28 mouse cellular contexts compared by ENCODE assay signal in the genomic region with DNA sequence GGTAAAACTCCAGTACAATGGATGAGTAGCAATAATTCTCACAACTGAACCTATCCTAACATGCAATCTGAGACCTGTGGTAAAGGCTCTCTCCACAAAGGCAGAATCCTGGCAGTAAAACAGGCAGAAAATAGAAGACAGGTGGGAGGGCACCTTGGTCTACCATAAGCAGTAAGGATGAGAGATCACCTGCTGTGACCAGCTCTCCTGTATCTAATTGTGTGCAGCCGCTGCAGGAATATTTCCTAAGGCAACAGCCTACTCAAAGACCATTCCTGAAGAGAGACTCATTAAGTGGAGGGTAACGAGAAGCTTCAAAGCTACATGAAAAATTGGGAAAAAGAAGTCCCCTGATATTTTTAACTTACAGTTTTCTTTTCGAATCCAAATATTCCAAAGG.
A peak's percentile ranks its signal among the peaks of the same experiment; 100 is the strongest.
DNase-seq lines count a peak whose midpoint lies in the region; ATAC-seq lines count a peak whose summit lies in the region.
"Had no signal": no experiment of that assay in that cellular context is flagged by ENCODE, and none has a peak within 500 bp of the region (broad histone marks: within the 10 kb centered on the region; RNA-seq: fewer than 3 reads in every experiment).

No protein-coding gene starts in this region.

- H3K27ac ChIP-seq in hindbrain, embryonic 15.5 days (replicated peaks), result no peak overlapping the region
- no peak overlapping the region for H3K27ac ChIP-seq in hindbrain, embryonic 16.5 days (ENCODE audit: low read depth, low read length)
- H3K27ac ChIP-seq in heart, embryonic 10.5 days, result no peak overlapping the region
- H3K27ac ChIP-seq: embryonic facial prominence, embryonic 10.5 days; embryonic facial prominence, embryonic 13.5 days; forebrain, embryonic 12.5 days; gastrocnemius, adult 2 months; heart, embryonic 15.5 days; hindbrain, embryonic 10.5 days; hindbrain, embryonic 13.5 days had no signal

- ATAC-seq in cerebellum, adult (ENCODE audit: insufficient number of reproducible peaks, low FRiP score, low TSS enrichment), result 0 out of 2 replicates have a peak, but pooled peaks have one; percentile 36
- ATAC-seq in hindbrain, embryonic 15.5 days (ENCODE audit: low FRiP score, low read depth), result 0 out of 2 replicates have a peak, but pooled peaks have one; percentile 34
- ATAC-seq in hindbrain, embryonic 16.5 days, result no peak
- ATAC-seq: activated CD4-positive, CD25-positive, alpha-beta regulatory T cell, adult 4 months; forebrain, postnatal 0 days; intestine, postnatal 0 days had no signal

- WGBS in hindbrain, embryonic 15.5 days, result 87% methylated on average over 3 of the region's 3 CpGs
- 84% methylated on average over 3 of the region's 3 CpGs for WGBS in hindbrain, embryonic 16.5 days
- 84% methylated on average over 3 of the region's 3 CpGs for WGBS in heart, embryonic 10.5 days

- H3K36me3 ChIP-seq in hindbrain, embryonic 15.5 days, result no peaks in the 10 kb centered on the region
- H3K36me3 ChIP-seq in hindbrain, embryonic 16.5 days (ENCODE audit: control insufficient read depth, insufficient read depth, low read length), result no peaks in the 10 kb centered on the region
- no peaks in the 10 kb centered on the region for H3K36me3 ChIP-seq in heart, embryonic 10.5 days
- H3K36me3 ChIP-seq: embryonic facial prominence, embryonic 10.5 days; embryonic facial prominence, embryonic 13.5 days; heart, embryonic 12.5 days; heart, embryonic 15.5 days had no signal

- no peak for DNase-seq in cerebellum, adult 11 months
- peak; percentile 14 to 52 for DNase-seq in cerebellum, postnatal 14 days
- no peak for DNase-seq in cerebellum, adult 18-20 months
- DNase-seq in brain, adult 2 months (ENCODE audit: low read depth, low spot score), result peak; percentile 7
- no peak for DNase-seq in heart, embryonic 10.5 days (ENCODE audit: low spot score)
- DNase-seq: adrenal gland, adult 8-10 months; adrenal gland, postnatal 25 days; embryo, embryonic 11 days; forebrain, postnatal 0 days; gastrocnemius, adult 2 months; gastrocnemius, postnatal 14 days; heart, adult 11 months; heart, postnatal 10 days; heart, postnatal 36 days; kidney, adult 2 months had no signal

- H3K4me3 ChIP-seq in hindbrain, embryonic 15.5 days, result no peak overlapping the region
- H3K4me3 ChIP-seq in hindbrain, embryonic 16.5 days (ENCODE audit: low read length), result no peak overlapping the region
- no peak overlapping the region for H3K4me3 ChIP-seq in heart, embryonic 10.5 days
- H3K4me3 ChIP-seq: embryonic facial prominence, embryonic 10.5 days; embryonic facial prominence, embryonic 13.5 days; erythroblast, embryonic 14.5 days; forebrain, embryonic 12.5 days; gastrocnemius, adult 2 months; heart, embryonic 12.5 days; heart, embryonic 15.5 days; hindbrain, embryonic 10.5 days; hindbrain, embryonic 13.5 days had no signal

- H3K9me3 ChIP-seq in hindbrain, embryonic 15.5 days, result no peaks in the 10 kb centered on the region
- H3K9me3 ChIP-seq in hindbrain, embryonic 16.5 days (ENCODE audit: control insufficient read depth, low read length), result no peaks in the 10 kb centered on the region
- no peaks in the 10 kb centered on the region for H3K9me3 ChIP-seq in heart, embryonic 10.5 days
- H3K9me3 ChIP-seq: embryonic facial prominence, embryonic 10.5 days; embryonic facial prominence, embryonic 13.5 days; forebrain, embryonic 12.5 days; heart, embryonic 12.5 days; heart, embryonic 15.5 days; hindbrain, embryonic 10.5 days; hindbrain, embryonic 13.5 days had no signal

- no peaks in the 10 kb centered on the region for H3K4me1 ChIP-seq in hindbrain, embryonic 15.5 days (replicated peaks)
- H3K4me1 ChIP-seq in hindbrain, embryonic 16.5 days (ENCODE audit: control insufficient read depth, insufficient read depth, low read depth, low read length), result no peaks in the 10 kb centered on the region
- no peaks in the 10 kb centered on the region for H3K4me1 ChIP-seq in heart, embryonic 10.5 days
- H3K4me1 ChIP-seq: embryonic facial prominence, embryonic 10.5 days; embryonic facial prominence, embryonic 13.5 days; forebrain, embryonic 12.5 days; heart, embryonic 12.5 days; heart, embryonic 15.5 days; hindbrain, embryonic 10.5 days; hindbrain, embryonic 13.5 days had no signal

- H3K27me3 ChIP-seq in hindbrain, embryonic 15.5 days, result no peaks in the 10 kb centered on the region
- H3K27me3 ChIP-seq in hindbrain, embryonic 16.5 days (replicated peaks; ENCODE audit: control insufficient read depth, insufficient read depth, low read length), result no peaks in the 10 kb centered on the region
- no peaks in the 10 kb centered on the region for H3K27me3 ChIP-seq in heart, embryonic 10.5 days (ENCODE audit: insufficient read depth, poor library complexity, severe bottlenecking)
- H3K27me3 ChIP-seq: embryonic facial prominence, embryonic 13.5 days; forebrain, embryonic 12.5 days; heart, embryonic 12.5 days; heart, embryonic 15.5 days; hindbrain, embryonic 13.5 days had no signal

- no peak overlapping the region for H3K9ac ChIP-seq in hindbrain, embryonic 15.5 days
- H3K9ac ChIP-seq in hindbrain, embryonic 16.5 days (ENCODE audit: low read depth, low read length), result no peak overlapping the region
- H3K9ac ChIP-seq: embryonic facial prominence, embryonic 13.5 days; forebrain, embryonic 12.5 days; forebrain, postnatal 0 days; heart, embryonic 12.5 days; heart, embryonic 15.5 days; hindbrain, embryonic 13.5 days had no signal

- no peak overlapping the region for H3K4me2 ChIP-seq in hindbrain, embryonic 15.5 days
- H3K4me2 ChIP-seq in hindbrain, embryonic 16.5 days (ENCODE audit: low read length), result no peak overlapping the region
- H3K4me2 ChIP-seq: embryonic facial prominence, embryonic 13.5 days; forebrain, embryonic 12.5 days; heart, embryonic 12.5 days; heart, embryonic 15.5 days; hindbrain, embryonic 13.5 days had no signal

Comparison
In these comparisons a context has a peak if more than half of its experiments do, and no peak if none do; other contexts are left out.
1. DNase-seq: peak in cerebellum, postnatal 14 days (2 of 2) and brain, adult 2 months (single experiment); none in cerebellum, adult 11 months (single experiment), cerebellum, adult 18-20 months (0 of 2) and heart, embryonic 10.5 days (single experiment).